Mouse (Mus musculus) liver, adult 2 months (tissue): Measurements from ENCODE around the gene Tll1.

Experiments
- CTCF ChIP-seq: fragments of 200-500 bp; IDR thresholded peaks from 2 replicates; pipeline ENCODE4 v1.5.1; 2011; ENCODE audit warnings: low read depth, low read length, control low read depth
- POLR2A ChIP-seq: fragments of 200-500 bp; IDR thresholded peaks from 2 replicates; pipeline ENCODE4 v1.6.1; 2011; ENCODE audit warnings: low read length, control low read depth; ENCODE audit not compliant: insufficient read depth; ENCODE audit errors: extremely low read depth

DNA sequence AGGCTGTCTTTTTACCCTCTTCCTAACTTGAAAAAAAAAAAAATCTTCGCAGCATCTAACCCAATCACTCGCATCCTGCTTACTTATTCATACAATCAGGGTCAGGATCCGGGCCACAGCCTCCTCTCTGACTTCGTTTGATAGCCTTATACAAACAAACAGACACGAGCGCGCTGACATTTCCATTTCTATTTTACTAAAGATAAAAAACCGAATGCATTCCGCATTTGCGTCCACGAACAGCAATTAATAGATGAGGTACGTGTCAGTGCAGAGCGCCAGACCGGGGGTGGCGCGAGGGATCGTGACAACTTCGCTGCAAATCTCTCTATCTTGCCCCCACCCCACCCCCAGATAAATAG lies at the start of gene Tll1:
- no peak for TF ChIP-seq POLR2A
- TF ChIP-seq CTCF = no peak
